In genomic region chr5:49470738-49471137, GRCm38 (mm10) we compare ENCODE assay signal across 21 mouse cellular contexts. TPM values are rescaled to one million over a fixed set of nuclear protein-coding genes. Genes with fewer than 3 reads are reported as not detected.
DNase-seq lines count a peak whose midpoint lies in the region; ATAC-seq and TF ChIP-seq lines count a peak whose summit lies in the region.
"Had no signal": no experiment of that assay in that cellular context is flagged by ENCODE, and none has a peak within 500 bp of the region (broad histone marks: within the 10 kb centered on the region; RNA-seq: fewer than 3 reads in every experiment).

No protein-coding gene starts in this region.

- H3K27me3 ChIP-seq in hindbrain, embryonic 16.5 days (replicated peaks; ENCODE audit: control insufficient read depth, insufficient read depth, low read length), result no peaks in the 10 kb centered on the region
- H3K27me3 ChIP-seq in hindbrain, embryonic 10.5 days (ENCODE audit: insufficient read depth, poor library complexity, severe bottlenecking), result no peaks in the 10 kb centered on the region
- no peaks in the 10 kb centered on the region for H3K27me3 ChIP-seq in forebrain, embryonic 15.5 days
- H3K27me3 ChIP-seq: embryonic facial prominence, embryonic 12.5 days had no signal

- H3K4me1 ChIP-seq in hindbrain, embryonic 16.5 days (ENCODE audit: control insufficient read depth, insufficient read depth, low read depth, low read length), result no peaks in the 10 kb centered on the region
- no peaks in the 10 kb centered on the region for H3K4me1 ChIP-seq in hindbrain, embryonic 10.5 days (replicated peaks)
- H3K4me1 ChIP-seq in forebrain, embryonic 15.5 days, result no peaks in the 10 kb centered on the region
- H3K4me1 ChIP-seq: embryonic facial prominence, embryonic 12.5 days; heart, embryonic 10.5 days had no signal

- no peak overlapping the region for H3K9ac ChIP-seq in hindbrain, embryonic 16.5 days (ENCODE audit: low read depth, low read length)
- no peak overlapping the region for H3K9ac ChIP-seq in forebrain, embryonic 15.5 days (replicated peaks)
- H3K9ac ChIP-seq: embryonic facial prominence, embryonic 12.5 days; hindbrain, embryonic 14.5 days had no signal

- TF ChIP-seq POLR2A in brain, embryonic 14.5 days (IDR thresholded peaks at IDR 0.05; ENCODE audit: borderline replicate concordance, extremely low read depth, insufficient read depth, insufficient read length, poor library complexity, severe bottlenecking), result no peak

- no peaks in the 10 kb centered on the region for H3K36me3 ChIP-seq in hindbrain, embryonic 16.5 days (ENCODE audit: control insufficient read depth, insufficient read depth, low read length)
- no peaks in the 10 kb centered on the region for H3K36me3 ChIP-seq in hindbrain, embryonic 10.5 days
- no peaks in the 10 kb centered on the region for H3K36me3 ChIP-seq in forebrain, embryonic 15.5 days
- H3K36me3 ChIP-seq: embryonic facial prominence, embryonic 12.5 days; heart, embryonic 10.5 days had no signal

- no peak for DNase-seq in hindbrain, embryonic 10.5 days (ENCODE audit: low spot score)
- DNase-seq in layer of hippocampus, adult 9-11 months, result peak; percentile 33
- DNase-seq in layer of hippocampus, adult 8-10 months (ENCODE audit: low spot score in 2 of 2), result no peak
- peak; percentile 62 for DNase-seq in brain, embryonic 14.5 days (ENCODE audit: low read depth)
- DNase-seq in cerebellum, adult 11 months, result no peak
- DNase-seq in thymus, adult 18-20 months, result no peak
- DNase-seq: adrenal gland, postnatal 10 days; cerebellum, adult 8-10 months; cerebellum, postnatal 25 days; gastrocnemius, postnatal 10 days; heart, adult 18-20 months; heart, postnatal 10 days; heart, postnatal 4 days had no signal

- peak; percentile 54; the same call in 1 of the 2 replicates for ATAC-seq in hindbrain, embryonic 16.5 days
- ATAC-seq in forebrain, embryonic 15.5 days (replicated peaks), result peak; percentile 61
- ATAC-seq: inflammation-experienced regulatory T-cells, adult 6 months; intestine, postnatal 0 days had no signal

- TF ChIP-seq CTCF in brain, embryonic 14.5 days (IDR thresholded peaks at IDR 0.05; ENCODE audit: borderline replicate concordance, extremely low read depth, insufficient read depth, insufficient read length), result no peak

- 52% methylated on average over 2 of the region's 2 CpGs for WGBS in hindbrain, embryonic 16.5 days
- 78% methylated on average over 2 of the region's 2 CpGs for WGBS in hindbrain, embryonic 10.5 days
- WGBS in forebrain, embryonic 15.5 days, result 28% methylated on average over 2 of the region's 2 CpGs

- no peaks in the 10 kb centered on the region for H3K9me3 ChIP-seq in hindbrain, embryonic 16.5 days (ENCODE audit: control insufficient read depth, low read length)
- no peaks in the 10 kb centered on the region for H3K9me3 ChIP-seq in hindbrain, embryonic 10.5 days
- H3K9me3 ChIP-seq in forebrain, embryonic 15.5 days, result no peaks in the 10 kb centered on the region
- H3K9me3 ChIP-seq: embryonic facial prominence, embryonic 12.5 days; heart, embryonic 10.5 days had no signal

- no peak overlapping the region for H3K4me3 ChIP-seq in hindbrain, embryonic 16.5 days (ENCODE audit: low read length)
- no peak overlapping the region for H3K4me3 ChIP-seq in hindbrain, embryonic 10.5 days
- no peak overlapping the region for H3K4me3 ChIP-seq in forebrain, embryonic 15.5 days
- H3K4me3 ChIP-seq: embryonic facial prominence, embryonic 12.5 days; heart, embryonic 10.5 days had no signal

- H3K4me2 ChIP-seq in hindbrain, embryonic 16.5 days (ENCODE audit: low read length), result no peak overlapping the region
- H3K4me2 ChIP-seq in forebrain, embryonic 15.5 days (replicated peaks), result no peak overlapping the region
- H3K4me2 ChIP-seq: embryonic facial prominence, embryonic 12.5 days; hindbrain, embryonic 14.5 days had no signal

- H3K27ac ChIP-seq in hindbrain, embryonic 16.5 days (ENCODE audit: low read depth, low read length), result no peak overlapping the region
- H3K27ac ChIP-seq in hindbrain, embryonic 10.5 days, result no peak overlapping the region
- no peak overlapping the region for H3K27ac ChIP-seq in forebrain, embryonic 15.5 days (replicated peaks)
- H3K27ac ChIP-seq: embryonic facial prominence, embryonic 12.5 days; heart, embryonic 10.5 days; hindbrain, embryonic 14.5 days had no signal

RNA-seq across cellular contexts. Expression of gene Kcnip4, which starts 54.0 kb away (rescaled TPM):
- 22.4 and 23.5 TPM in 2 replicates for polyA plus RNA-seq in hindbrain, embryonic 16.5 days (2015; fragmentation: Nextera tagmentation; extraction: Ambion mirVana)
- polyA plus RNA-seq in hindbrain, embryonic 10.5 days (2016; fragmentation: Nextera tagmentation; extraction: Ambion mirVana), result 1.00 and 1.7 TPM in 2 replicates
- 10 to 100 TPM; 48.4 to 61.3 (median 57.4) TPM for total RNA-seq in layer of hippocampus, adult 8-10 months (2022)
- 4.3 and 7.5 TPM in 2 replicates for polyA plus RNA-seq in brain, embryonic 14.5 days (2012; rRNA removed)
- polyA plus RNA-seq in forebrain, embryonic 15.5 days (2015; fragmentation: Nextera tagmentation; extraction: Ambion mirVana), result 5.2 and 5.9 TPM in 2 replicates
- total RNA-seq: heart, postnatal 10 days; MEL had no signal

Comparison
In these comparisons a context has a peak if more than half of its experiments do, and no peak if none do; other contexts are left out.
1. DNase-seq: peak in layer of hippocampus, adult 9-11 months (single experiment) and brain, embryonic 14.5 days (single experiment); none in hindbrain, embryonic 10.5 days (single experiment), layer of hippocampus, adult 8-10 months (0 of 2), cerebellum, adult 11 months (single experiment) and thymus, adult 18-20 months (0 of 2).